Mouse (Mus musculus) gastrocnemius, postnatal 10 days (tissue): ENCODE data around the gene Parva. TPM values are rescaled to one million over a fixed set of nuclear protein-coding genes. Genes with fewer than 3 reads are reported as not detected.

ENCODE experiments used
- DNase-seq: peaks from one replicate; pipeline ENCODE4 v3.0.0; 2021; ENCODE audit warnings: mixed read lengths
- total RNA-seq, 2 experiments: library from RNA; stranded (reverse); gene quantifications; 2 replicates each; pipeline ENCODE4 v1.2.3; 2021

The Parva gene
- total RNA-seq, 2 experiments from 2014 or later: 49.1 to 53.7 TPM

GRCm38 (mm10) chr7:112512257-112512656 lies 85.0 kb downstream of the Parva start:
- DNase-seq: no peak

GRCm38 (mm10) chr7:112512895-112513294 lies 85.6 kb downstream of the Parva start:
- no peak for DNase-seq

- DNase-seq: no peak
Observed at GRCm38 (mm10) chr7:112514636-112515193, 87.4 kb downstream of the Parva start.

DNA sequence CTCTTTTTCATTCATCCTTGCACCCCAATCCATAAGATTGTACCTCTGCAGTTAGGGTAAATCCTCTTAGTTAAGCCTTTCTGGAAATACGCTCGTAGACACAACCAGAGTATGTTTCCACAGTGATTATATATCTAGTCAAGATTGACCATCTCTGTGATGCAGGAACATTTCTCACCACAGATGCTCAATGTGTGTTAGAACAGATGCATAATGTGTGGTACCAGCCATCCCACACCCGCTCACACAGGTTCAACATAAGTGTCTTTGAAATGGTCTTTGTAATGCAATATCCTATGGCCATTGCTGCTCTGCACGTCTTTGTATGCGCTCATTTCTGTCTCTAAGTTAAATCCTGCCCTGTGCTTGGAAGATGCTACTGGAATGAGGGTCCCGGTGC lies 98.2 kb downstream of the Parva start:
- DNase-seq: no peak

DNA sequence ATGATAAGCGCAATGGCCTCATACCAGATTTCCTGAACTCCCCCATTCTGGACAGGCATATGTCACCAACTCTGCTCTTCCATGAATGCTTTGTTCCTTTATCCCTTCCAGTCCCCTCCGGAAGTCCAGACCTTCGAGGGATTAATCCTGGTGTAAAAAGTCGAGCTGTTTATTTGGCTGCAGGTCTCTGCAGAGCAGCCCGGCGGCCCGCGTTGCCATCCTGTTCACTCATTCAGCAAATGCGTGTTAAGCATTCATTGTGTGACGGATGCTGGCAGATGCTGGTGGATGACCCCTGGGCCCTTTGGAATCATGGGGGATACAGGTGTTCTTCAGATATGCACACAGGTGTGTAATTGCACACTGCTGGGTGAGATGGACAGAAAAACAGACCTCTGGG lies 98.9 kb downstream of the Parva start:
- no peak for DNase-seq

GRCm38 (mm10) chr7:112527230-112527629 lies 99.9 kb downstream of the Parva start:
- DNase-seq: no peak

DNA sequence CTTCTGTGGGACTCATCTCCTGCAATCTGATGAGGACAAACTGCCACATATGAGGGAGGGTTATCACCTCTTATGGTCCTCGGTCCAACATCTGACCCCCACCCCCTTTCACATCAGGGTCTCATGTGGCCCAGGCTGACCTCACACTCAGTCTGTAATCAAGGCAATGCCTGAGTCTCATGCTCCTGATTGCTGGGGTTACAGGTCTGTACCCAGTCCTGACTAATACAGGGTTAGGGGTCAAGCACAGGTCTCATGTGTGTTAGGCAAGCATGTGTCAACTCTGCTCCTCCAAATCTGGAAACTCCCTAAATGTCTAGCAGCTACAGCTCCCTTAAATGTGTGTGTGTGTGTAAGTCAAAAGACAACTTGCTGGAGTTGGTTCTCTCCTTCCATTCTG lies 100.8 kb downstream of the Parva start:
- DNase-seq: no peak

GRCm38 (mm10) chr7:112528582-112529360 lies 101.5 kb downstream of the Parva start:
- no peak for DNase-seq

DNA sequence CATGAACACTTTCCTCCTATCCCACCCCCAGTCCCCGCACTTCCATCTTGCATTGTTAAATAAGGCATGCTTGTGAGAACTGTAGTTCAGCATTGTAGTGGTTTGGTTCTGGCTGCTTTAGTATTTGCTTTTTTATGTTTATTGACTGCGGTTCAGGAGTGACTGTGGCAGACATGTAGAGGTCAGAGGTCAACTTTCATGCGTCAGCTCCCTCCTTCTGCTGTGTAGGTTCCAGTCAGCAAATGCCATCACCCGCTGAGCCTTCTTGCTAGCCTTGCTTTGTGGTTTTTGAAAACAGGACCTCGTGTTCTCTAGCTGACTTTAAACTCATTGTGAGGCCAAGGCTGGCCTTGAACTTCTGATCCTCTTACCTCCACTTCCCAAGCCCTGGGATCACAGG lies 103.6 kb downstream of the Parva start:
- no peak for DNase-seq

GRCm38 (mm10) chr7:112534148-112534547 lies 106.8 kb downstream of the Parva start:
- DNase-seq: no peak

DNA sequence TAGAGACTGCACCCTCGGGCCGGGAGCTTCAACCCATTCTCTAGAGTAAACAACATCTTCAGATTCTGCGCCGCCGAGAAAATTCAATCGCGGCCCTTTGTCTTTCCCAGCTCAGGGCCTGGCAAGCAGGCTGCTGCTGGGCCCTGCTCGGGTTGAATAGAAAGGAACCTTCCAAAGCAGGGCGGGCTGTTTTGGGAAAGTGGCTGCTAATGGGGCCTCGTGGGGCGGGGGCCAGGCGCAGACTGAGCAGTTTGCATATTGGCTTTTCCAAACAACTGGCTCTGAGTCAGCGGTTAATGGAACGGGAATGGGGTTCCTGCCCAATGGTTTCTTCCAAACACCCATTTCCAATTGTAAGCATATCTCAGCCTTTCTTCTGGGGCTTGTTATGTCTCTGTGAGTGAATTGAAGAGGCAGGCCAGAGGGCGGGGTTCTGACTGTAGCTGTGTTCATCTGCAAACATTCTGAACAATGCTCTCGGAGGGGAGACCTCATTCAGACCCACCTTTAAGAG lies 108.2 kb downstream of the Parva start:
- peak; percentile 59 for DNase-seq

- DNase-seq: no peak
Observed at GRCm38 (mm10) chr7:112549136-112549535, 121.8 kb downstream of the Parva start.

DNA sequence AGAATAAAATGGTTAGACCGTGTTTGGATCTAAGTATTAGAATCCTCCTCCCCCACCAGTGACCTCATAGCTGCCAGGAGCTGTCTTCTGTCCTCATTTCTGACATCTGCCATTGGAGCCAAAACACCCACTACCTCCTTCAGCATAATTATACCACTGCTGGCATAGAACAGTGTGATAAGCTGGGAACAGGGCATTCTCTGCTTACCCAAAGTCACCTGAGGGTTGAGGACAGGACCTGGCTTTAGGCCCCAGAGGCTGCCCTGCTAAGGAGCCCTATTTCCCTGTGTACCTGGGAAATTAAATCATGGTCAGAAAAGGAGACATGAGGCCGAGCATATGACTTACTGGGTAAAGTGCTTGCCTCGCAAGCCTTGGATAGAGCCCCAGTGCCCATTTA lies 134.2 kb downstream of the Parva start:
- DNase-seq: no peak

- no peak for DNase-seq
Observed at GRCm38 (mm10) chr7:112567004-112567403, 139.7 kb downstream of the Parva start.

DNA sequence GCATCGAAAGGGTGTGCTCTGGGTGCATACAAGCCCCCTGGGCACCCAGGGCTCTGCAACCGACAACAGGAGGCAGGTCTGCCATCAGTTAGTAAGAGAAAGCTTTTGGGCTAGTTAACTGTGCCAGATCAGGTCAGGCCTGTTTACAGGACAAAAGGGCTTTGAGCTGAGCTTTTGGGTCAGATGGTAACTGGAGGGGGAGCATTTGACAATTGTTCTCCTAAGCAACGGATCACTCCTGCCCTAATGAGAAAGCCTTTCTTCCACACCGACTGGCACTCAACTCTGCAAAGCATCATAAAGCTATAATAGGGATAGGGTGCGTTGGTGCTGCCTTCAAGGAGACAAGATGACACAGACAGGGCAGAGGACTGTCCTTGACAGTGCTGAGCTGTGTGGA lies 141.7 kb downstream of the Parva start:
- DNase-seq: no peak

- DNase-seq: no peak
Observed at GRCm38 (mm10) chr7:112581621-112582020, 154.3 kb downstream of the Parva start.

DNA sequence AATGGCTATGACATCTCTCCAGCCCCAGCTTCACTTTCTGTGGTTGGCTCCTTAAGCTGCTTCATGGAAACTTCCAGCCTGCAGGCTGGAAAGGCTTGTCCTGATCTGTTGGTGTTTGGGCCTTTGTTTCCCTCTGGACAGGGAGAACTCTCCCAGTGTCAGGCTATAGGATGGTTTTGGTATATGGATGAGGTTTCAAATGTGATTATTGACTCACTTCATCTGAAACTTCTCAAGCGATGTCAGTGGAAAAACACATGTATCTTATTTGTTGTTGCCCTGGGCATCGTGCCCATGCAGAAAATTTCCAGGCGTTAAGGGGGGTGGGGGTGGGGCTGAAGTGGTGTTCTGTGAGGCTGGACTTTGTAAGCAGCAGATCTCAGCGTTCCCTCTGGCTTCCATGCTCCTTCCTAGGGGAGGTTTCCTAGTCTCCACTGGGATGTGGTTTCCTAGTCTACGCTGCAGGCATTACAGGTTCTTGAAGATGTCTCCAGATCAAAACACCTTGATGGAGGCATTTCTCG lies 155.6 kb downstream of the Parva start:
- DNase-seq: no peak

DNA sequence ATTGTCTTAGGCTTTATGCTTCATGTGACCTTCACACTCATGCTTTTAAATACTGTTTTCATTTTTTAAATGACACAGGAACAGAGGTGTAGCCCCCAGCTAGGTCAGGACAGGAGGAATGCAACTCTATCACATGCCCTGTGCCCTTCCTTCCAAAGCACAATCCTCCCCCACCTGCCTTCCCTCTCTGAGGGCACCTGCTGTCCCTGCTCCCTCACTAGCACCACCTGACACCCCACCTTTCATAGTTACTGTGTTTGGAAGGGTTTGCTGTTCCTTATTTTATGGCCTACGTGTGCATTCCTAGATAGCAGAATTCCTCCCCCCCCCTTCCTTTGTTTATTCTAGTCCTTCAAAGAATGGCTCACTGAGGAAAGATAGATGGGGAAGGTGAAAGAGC lies 160.1 kb downstream of the Parva start:
- no peak for DNase-seq

DNA sequence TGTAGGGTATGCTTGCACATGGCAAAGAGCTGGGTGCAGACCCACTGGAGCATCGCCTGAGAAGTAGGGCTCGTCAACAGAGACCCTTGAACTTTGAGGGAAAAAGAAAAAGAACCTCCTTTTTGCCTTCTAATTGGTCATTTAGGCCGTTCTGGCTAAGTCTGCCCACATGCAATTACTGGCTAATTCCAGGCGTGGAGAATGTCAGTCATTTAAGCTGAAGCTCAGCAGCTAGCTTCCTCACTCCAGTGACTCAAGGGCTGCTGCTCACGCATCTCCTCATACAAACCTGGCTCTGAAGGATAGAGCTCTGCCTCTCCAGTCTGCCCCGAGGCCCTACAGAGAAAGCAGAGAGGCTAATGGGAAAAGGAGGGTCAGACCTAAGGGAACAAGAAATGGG lies 162.2 kb downstream of the Parva start:
- no peak for DNase-seq

- no peak for DNase-seq
Observed at GRCm38 (mm10) chr7:112593586-112593985, 166.3 kb downstream of the Parva start.

DNA sequence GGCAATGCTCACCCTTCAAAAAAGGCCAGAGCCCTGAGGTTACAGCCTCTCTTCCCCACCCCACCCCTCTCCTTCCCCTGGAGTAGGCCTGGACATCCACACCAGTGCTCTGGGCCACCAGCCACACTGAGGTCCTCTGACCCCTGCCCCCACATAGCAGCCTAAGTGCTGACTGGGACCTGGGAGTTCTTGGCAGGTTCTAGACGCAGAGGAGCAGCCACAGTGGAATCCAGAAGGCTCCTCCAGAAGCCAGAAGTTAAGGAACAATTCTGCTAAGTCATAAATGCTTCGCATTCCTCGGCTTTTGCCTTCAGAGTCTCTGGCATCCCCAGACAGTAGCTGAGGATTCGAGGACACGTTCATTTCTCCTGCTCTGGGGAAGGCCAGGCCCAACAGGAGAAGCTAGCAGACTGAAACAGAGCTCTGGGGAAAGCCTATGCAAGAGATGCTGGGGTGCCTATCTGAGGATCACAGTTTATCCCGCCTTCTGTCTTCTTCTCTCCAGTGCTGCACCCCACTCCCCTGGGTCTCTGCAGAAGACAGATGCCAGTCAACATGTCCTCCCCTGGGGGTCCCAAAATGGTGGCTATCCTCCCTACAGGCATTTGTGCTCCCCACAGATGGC lies 168.0 kb downstream of the Parva start:
- DNase-seq: no peak

DNA sequence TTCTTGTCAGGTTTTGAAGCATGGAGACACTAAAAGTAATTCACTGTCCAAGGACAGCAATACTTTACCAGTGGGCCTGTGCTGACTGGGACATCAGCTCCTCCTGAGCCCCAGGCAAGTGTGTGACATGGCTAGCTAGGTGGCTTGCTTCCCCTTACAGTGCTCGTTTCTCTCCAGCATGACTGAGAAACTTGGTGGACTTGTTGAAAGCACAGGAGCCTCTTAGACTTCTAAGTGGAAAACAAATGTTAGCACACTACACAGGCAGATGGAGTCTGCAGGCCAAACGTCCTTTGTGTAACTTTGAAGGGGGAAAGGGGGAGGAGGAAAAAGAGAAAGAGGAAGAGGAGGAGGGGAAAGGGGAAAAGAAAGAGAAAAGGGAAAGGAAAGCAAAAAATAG lies 172.3 kb downstream of the Parva start:
- DNase-seq: no peak

- DNase-seq: no peak
Observed at GRCm38 (mm10) chr7:112600163-112600562, 172.9 kb downstream of the Parva start.
